Mouse (Mus musculus) midbrain, embryonic 11.5 days (tissue): ENCODE data around the gene Vstm2l. TPM values are rescaled to one million over a fixed set of nuclear protein-coding genes. Genes with fewer than 3 reads are reported as not detected.

Source experiments
- ATAC-seq: fragments of 200-750 bp; cut with Nextera tagmentation; 2 replicates; pipeline ENCODE4 v1.8.0; 2017; ENCODE audit warnings: moderate TSS enrichment, moderate library complexity; ENCODE audit not compliant: low FRiP score
- DNase-seq: peaks from one replicate; pipeline ENCODE4 v3.0.0; 2015; ENCODE audit warnings: low spot score; ENCODE audit errors: missing footprints
- H3K27ac ChIP-seq: fragments of 300-500 bp; sonication (generic); 2 replicates; pipeline ENCODE4 v1.5.1; 2014; ENCODE audit warnings: low read depth, low read length
- H3K27me3 ChIP-seq: fragments of 300-500 bp; sonication (generic); 2 replicates; pipeline ENCODE4 v1.6.1; 2014; ENCODE audit warnings: mild to moderate bottlenecking, low read length, moderate library complexity, mixed read lengths; ENCODE audit not compliant: control insufficient read depth, insufficient read depth
- H3K36me3 ChIP-seq: fragments of 300-500 bp; sonication (generic); 2 replicates; pipeline ENCODE4 v1.6.1; 2014; ENCODE audit warnings: mild to moderate bottlenecking, low read length, moderate library complexity, mixed read lengths; ENCODE audit not compliant: control insufficient read depth, insufficient read depth
- H3K4me1 ChIP-seq: fragments of 300-500 bp; sonication (generic); 2 replicates; pipeline ENCODE4 v1.6.1; 2014; ENCODE audit warnings: low read length; ENCODE audit not compliant: control insufficient read depth, insufficient read depth
- H3K4me2 ChIP-seq: fragments of 300-500 bp; sonication (generic); 2 replicates; pipeline ENCODE4 v1.6.1; 2014; ENCODE audit warnings: mild to moderate bottlenecking, moderate library complexity
- H3K4me3 ChIP-seq: fragments of 300-500 bp; sonication (generic); 2 replicates; pipeline ENCODE4 v1.5.1; 2014; ENCODE audit warnings: low read depth, low read length
- H3K9ac ChIP-seq: fragments of 300-500 bp; sonication (generic); 2 replicates; pipeline ENCODE4 v1.6.1; 2014; ENCODE audit warnings: low read length
- H3K9me3 ChIP-seq: fragments of 300-500 bp; sonication (generic); 2 replicates; pipeline ENCODE4 v1.6.1; 2016; ENCODE audit warnings: low read length; ENCODE audit not compliant: control insufficient read depth
- WGBS: fragments of 180-500 bp; shearing (Covaris S2); extraction: QIAGEN DNeasy Blood & Tissue Kit; methylation state at CpG from one replicate; pipeline ENCODE4 v1.1.7; 2014; 5-methylcytosine and 5-hydroxymethylcytosine counted together
- polyA plus RNA-seq: library from polyadenylated mRNA; unstranded; fragments of >200 nt; fragmentation: Nextera tagmentation; extraction: Ambion mirVana; gene quantifications from 2 replicates; pipeline ENCODE4 v1.2.1, GENCODE M21; 2014

Vstm2l gene
- polyA plus RNA-seq, 1 experiment from 2014 or later = 3.5 TPM

GRCm38 (mm10) chr2:157943514-157944155 lies 29.2 kb downstream of the Vstm2l start:
- Histone ChIP-seq H3K9me3 (no peaks in the 10 kb centered on the region), H3K4me1 (peaks cover 23% of the 10 kb centered on the region), H3K27me3 (peaks cover 14% of the 10 kb centered on the region), H3K36me3 (no peaks in the 10 kb centered on the region), H3K4me2 (peak overlapping the region; percentile 74), H3K4me3 (peak overlapping the region; percentile 48), H3K9ac (peak overlapping the region; percentile 79), H3K27ac (no peak overlapping the region)
- ATAC-seq (peak; percentile 86), DNase-seq (peak; percentile 98)
- WGBS = 1% methylated on average over 41 of the region's 47 CpGs

GRCm38 (mm10) chr2:157944156-157944893 lies 29.9 kb downstream of the Vstm2l start:
- Histone ChIP-seq H3K27me3 (peaks cover 14% of the 10 kb centered on the region), H3K4me3 (peak overlapping the region; percentile 48), H3K4me2 (peak overlapping the region; percentile 74), H3K9ac (peak overlapping the region; percentile 79), H3K4me1 (peaks cover 23% of the 10 kb centered on the region), H3K9me3 (no peaks in the 10 kb centered on the region), H3K36me3 (no peaks in the 10 kb centered on the region), H3K27ac (no peak overlapping the region)
- whole genome bisulfite sequencing = 11% methylated on average over 37 of the region's 37 CpGs
- ATAC-seq (peak; percentile 58), DNase-seq (peak; percentile 88)

GRCm38 (mm10) chr2:157953978-157954377 lies 39.5 kb downstream of the Vstm2l start:
- no peak for DNase-seq
- 83% methylated on average over 5 of the region's 5 CpGs for WGBS

GRCm38 (mm10) chr2:157957707-157958108 lies 43.3 kb downstream of the Vstm2l start:
- WGBS = 14% methylated on average over 2 of the region's 2 CpGs
- peak; percentile 78 for DNase-seq
- no peak overlapping the region for H3K4me3 ChIP-seq
- 0 out of 2 replicates have a peak, but pooled peaks cover 2% of the 10 kb centered on the region for H3K4me1 ChIP-seq
- H3K36me3 ChIP-seq = no peaks in the 10 kb centered on the region
- no peaks in the 10 kb centered on the region for H3K9me3 ChIP-seq
- no peak overlapping the region for H3K9ac ChIP-seq
- ATAC-seq = peak; percentile 33; the same call in 1 of the 2 replicates
- H3K27me3 ChIP-seq = no peaks in the 10 kb centered on the region
- H3K4me2 ChIP-seq = no peak overlapping the region
- peak overlapping the region; percentile 5; the same call in 1 of the 2 replicates for H3K27ac ChIP-seq

More at GRCm38 (mm10) chr2:157953978-157954377, 39.5 kb downstream of the Vstm2l start:
- Histone ChIP-seq H3K27me3 (no peaks in the 10 kb centered on the region), H3K9ac (no peak overlapping the region), H3K4me3 (no peak overlapping the region), H3K4me1 (0 out of 2 replicates have a peak, but pooled peaks cover 2% of the 10 kb centered on the region), H3K36me3 (no peaks in the 10 kb centered on the region), H3K4me2 (no peak overlapping the region), H3K27ac (no peak overlapping the region), H3K9me3 (no peaks in the 10 kb centered on the region)
- ATAC-seq = no peak

- Histone ChIP-seq H3K4me2 (no peak overlapping the region), H3K4me1 (no peaks in the 10 kb centered on the region), H3K4me3 (no peak overlapping the region), H3K36me3 (no peaks in the 10 kb centered on the region), H3K9ac (no peak overlapping the region), H3K9me3 (no peaks in the 10 kb centered on the region), H3K27ac (no peak overlapping the region), H3K27me3 (no peaks in the 10 kb centered on the region)
- ATAC-seq (no peak), DNase-seq (no peak)
- WGBS = 37% methylated on average over 3 of the region's 3 CpGs
Observed at GRCm38 (mm10) chr2:157967856-157968255, 53.4 kb downstream of the Vstm2l start.

- no peaks in the 10 kb centered on the region for H3K36me3 ChIP-seq
- H3K4me1 ChIP-seq = peaks cover 9% of the 10 kb centered on the region
- ATAC-seq (no peak), DNase-seq (no peak)
- H3K9me3 ChIP-seq = no peaks in the 10 kb centered on the region
- H3K27me3 ChIP-seq = no peaks in the 10 kb centered on the region
- no peak overlapping the region for H3K4me2 ChIP-seq
- no peak overlapping the region for H3K4me3 ChIP-seq
- no peak overlapping the region for H3K27ac ChIP-seq
- no peak overlapping the region for H3K9ac ChIP-seq
- whole genome bisulfite sequencing = 57% methylated on average over 6 of the region's 6 CpGs
Observed at GRCm38 (mm10) chr2:157970124-157970523, 55.7 kb downstream of the Vstm2l start.

- no peak for ATAC-seq
- H3K9me3 ChIP-seq = no peaks in the 10 kb centered on the region
- no peak overlapping the region for H3K4me2 ChIP-seq
- 1% methylated on average over 3 of the region's 3 CpGs for WGBS
- peaks cover 15% of the 10 kb centered on the region for H3K4me1 ChIP-seq
- H3K9ac ChIP-seq = no peak overlapping the region
- H3K36me3 ChIP-seq = no peaks in the 10 kb centered on the region
- no peaks in the 10 kb centered on the region for H3K27me3 ChIP-seq
- peak; percentile 93 for DNase-seq
- no peak overlapping the region for H3K4me3 ChIP-seq
- no peak overlapping the region for H3K27ac ChIP-seq
Observed at GRCm38 (mm10) chr2:157970669-157971068, 56.2 kb downstream of the Vstm2l start.

GRCm38 (mm10) chr2:157974604-157975501 lies 60.4 kb downstream of the Vstm2l start:
- Histone ChIP-seq H3K4me1 (peaks cover 16% of the 10 kb centered on the region), H3K9me3 (no peaks in the 10 kb centered on the region), H3K36me3 (no peaks in the 10 kb centered on the region), H3K27ac (peak overlapping the region; percentile 25), H3K9ac (peak overlapping the region; percentile 40), H3K4me3 (peak overlapping the region; percentile 9; the same call in 1 of the 2 replicates), H3K27me3 (no peaks in the 10 kb centered on the region), H3K4me2 (peak overlapping the region; percentile 39)
- peak; percentile 33; the same call in 1 of the 2 replicates for ATAC-seq
- DNase-seq = peak; percentile 90
- WGBS = 3% methylated on average over 23 of the region's 23 CpGs
